Mouse (Mus musculus): ENCODE results near the gene Stk32c. TPM values are rescaled to one million over a fixed set of nuclear protein-coding genes. Genes with fewer than 3 reads are reported as not detected.

Gene Stk32c
- total RNA-seq, 1 experiment from 2014 or later: 2.7 TPM

DNA sequence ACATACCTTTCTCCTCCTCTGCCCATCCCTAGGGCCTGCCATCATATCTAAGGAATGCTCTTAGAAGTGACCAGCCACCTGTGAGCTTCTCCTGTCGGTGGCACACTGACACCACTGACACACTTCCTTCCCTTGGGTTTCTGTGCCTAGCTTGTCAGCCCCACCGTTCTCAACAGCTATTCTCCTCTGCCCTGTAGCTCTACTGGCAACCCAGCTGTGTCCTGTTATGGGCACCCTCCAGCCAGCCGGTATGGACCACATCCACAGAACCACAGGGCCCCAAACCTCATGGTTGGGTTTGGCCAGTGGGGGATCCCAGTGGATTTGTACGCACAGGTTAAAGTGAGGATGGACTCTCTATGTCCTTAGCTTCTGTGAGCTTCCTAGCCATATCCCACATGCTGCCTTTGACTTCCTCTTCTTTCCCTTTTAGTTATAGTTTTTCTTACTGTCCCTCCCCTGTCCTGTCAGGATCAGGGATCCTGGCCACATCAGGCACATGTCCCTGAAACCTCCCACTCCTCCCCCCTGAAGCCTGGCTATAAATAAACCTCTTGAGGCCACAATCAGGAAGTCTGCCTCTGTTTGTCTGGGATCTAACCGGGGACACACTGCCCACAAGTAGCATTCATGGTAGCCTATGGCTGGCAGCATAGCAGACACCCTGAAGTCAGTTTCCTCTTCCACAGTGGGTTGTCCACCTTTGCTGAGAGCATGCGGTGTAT is 15.5 kb upstream of the Stk32c start:
- DNase-seq: no peak

DNA sequence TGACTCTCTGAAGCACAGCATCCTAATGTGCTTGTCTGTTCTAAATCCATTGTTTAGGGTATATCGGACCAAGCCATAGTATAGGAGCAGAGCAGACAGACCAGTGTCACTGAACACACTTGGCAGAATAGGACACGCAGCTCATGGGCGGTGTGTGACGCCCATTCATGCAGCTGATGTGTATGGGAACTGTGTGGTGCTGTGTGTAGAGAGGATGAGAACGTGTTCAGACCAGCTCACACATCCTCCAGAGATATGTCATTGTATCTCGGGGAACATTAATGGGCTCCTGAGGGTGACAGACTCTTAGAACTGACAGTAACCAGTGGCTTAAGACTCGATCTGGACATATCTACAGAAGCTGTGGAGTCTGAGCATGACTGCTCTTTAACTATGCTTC is 13.3 kb upstream of the Stk32c start:
- DNase-seq: peak; percentile 0

DNA sequence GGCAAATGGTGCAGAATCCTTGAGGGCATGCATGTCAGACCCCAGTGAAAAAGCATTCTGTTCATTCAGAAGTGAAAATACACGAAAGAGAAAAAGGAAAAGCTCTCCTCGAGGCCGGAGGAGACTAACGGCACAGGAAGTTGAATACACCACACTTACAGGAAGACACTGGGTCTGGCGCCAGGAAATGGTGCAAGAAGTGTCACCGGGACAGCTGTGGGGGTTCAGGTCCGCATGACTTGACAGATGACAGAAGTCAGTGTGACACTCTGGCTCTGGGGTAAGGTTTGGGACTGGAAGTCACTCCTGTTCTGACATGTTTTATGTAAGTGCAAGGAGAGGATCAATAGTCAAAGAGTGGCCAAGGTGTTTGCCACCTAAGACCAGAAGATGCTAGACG is 11.6 kb upstream of the Stk32c start:
- peak; percentile 59 for DNase-seq

DNA sequence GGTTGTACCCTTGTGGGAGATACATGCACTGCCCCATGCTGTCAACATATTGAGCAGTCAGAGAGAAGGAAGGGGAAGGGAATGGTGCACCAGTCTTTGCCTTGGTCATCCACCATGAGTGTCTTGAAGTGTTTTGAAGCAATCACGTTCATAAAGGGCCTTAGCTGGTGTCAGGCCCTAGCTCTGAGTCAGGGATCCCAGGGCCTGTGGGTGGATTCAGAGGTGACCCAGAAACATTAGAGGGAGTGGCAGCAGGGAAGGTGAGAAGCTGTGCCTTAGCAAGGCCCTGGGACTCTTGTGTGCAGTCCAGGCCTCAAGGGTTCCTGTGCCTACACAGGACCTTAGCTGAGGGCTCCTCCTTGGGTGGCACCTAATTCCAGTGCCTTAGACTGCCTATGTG is 11.0 kb upstream of the Stk32c start:
- peak; percentile 3 for DNase-seq

DNA sequence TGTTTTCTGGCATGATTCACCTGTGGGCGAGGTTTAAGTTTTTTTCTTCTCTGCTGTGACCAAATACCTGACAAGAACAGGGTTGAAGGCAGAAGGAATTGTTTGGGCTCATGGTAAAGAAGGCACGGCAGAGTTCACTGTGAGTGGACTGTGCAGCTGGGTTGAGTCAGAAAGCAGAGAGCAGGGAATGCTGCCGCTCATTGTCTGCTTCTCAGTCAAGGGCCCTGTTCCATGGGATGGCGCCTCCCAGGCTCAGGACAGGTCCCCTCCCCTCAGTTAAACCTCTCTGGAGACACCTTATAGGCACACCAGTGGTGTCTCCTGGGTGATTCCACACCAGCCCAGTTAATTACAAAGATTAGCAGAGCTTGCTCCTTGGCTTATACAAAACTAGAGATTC is 9.2 kb upstream of the Stk32c start:
- no peak for DNase-seq

DNA sequence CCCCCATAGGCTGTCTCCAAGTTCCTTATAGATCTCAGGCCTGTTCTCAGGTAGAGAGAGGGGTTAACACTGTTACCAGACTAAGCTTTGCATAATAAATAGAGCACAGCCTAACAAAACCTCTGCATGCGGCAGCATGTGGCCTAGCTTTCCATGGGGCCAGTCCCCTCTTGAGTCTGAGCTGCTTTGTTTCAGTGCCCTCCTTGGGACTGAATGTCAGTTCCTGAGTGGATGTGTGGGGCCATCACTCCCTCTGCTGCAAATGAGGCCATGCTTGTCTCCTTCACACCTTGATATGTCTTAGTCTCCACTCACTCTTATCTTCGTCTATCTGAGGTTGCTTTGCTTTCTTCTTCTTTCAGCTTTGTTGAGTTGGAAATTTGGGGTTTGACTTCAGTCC is 8.7 kb upstream of the Stk32c start:
- DNase-seq: no peak

DNA sequence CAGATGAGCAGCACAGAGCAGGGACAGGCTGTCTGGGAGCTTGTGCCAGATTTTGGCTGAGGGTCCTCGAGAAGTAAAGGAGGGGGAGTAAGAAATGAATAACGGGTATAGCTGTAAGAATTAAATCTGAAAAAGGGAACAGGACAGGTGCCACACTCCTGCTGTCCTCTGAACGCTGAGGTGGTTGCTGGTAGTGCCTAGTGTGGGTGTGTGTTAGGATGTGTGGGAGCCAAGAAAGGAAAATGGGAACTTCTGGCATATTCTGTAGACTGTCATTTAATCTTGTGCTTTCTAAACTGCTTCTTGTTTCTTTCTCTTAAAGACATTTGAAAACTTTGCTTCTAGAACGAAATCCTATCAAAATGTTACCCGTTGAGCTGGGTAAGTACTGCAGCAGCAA is 8.0 kb upstream of the Stk32c start:
- no peak for DNase-seq

DNA sequence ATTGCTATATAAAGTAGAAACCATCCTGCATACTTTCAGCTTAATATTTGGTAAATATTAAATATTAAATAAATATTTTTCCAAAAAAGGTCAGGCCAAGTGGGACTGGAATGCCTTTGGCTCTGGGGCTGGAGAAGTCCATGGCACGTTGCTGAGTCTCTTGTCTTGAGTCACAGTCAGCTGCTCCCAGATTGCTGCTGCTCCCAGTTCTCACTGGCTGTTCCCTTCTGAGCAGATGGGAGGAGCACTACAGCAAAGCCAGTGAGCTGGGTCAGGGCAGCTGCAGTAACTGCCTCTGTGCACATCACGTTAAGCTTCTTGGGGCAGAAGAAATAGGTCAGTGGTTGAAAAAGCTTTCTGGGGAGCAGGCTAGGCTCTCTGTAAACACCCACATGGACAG is 7.2 kb upstream of the Stk32c start:
- DNase-seq: peak; percentile 60

DNA sequence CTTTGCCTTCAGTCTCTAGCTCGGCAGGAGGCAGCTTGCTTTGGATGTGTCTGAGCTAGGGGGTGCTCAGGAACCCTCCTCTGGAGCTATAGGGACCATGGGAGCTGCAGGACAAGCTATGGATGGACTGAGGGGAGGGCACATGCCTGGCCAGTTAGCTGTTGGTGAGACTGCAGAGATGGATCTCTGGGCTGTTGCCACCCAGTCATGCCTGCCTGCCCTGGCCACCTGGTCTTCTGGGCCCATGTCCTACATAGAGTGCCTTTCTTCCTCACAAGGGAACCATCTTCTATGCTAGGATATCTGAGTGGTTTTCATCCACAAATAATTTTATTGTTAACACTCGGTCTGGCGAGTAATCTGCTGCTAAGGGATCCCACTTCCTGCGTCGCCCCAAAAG is 6.4 kb upstream of the Stk32c start:
- DNase-seq: peak; percentile 3

DNA sequence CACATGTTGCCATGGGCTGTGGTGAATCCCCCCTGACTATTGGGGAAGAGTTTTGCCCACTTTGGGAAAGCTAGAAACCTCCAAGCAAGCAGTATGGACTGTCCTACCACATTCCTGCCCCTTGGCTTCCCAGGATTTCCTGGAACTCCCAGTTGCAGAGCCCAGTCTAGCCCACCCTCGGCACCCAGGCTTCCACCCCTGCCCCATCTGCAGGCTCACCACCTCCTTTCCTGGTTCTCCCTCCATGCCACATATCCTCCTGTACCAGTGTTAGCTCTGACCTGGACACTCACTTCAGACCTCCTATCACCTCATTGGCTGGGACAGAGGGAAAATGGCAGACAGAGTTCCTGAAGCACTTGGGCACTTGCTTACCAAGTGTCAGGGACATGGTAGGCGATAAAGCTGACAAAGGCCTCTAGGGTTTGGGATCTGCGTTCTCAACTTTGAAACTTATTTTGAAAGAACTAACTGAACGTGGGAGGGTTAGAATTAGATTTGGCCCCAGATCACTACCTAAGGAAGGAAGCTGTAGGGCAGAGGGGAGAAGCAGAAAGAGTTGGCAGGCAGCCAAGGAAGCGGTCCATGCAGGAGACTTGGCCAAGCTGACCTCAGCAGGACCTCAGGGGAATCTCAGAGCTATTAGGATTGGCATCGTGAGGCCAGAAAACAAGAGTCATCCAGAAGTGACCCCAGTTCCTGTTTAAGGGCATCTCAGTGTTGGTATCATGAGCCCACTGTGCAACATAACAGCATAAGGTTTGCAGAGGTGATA is 5.7 kb upstream of the Stk32c start:
- peak; percentile 82 for DNase-seq

DNA sequence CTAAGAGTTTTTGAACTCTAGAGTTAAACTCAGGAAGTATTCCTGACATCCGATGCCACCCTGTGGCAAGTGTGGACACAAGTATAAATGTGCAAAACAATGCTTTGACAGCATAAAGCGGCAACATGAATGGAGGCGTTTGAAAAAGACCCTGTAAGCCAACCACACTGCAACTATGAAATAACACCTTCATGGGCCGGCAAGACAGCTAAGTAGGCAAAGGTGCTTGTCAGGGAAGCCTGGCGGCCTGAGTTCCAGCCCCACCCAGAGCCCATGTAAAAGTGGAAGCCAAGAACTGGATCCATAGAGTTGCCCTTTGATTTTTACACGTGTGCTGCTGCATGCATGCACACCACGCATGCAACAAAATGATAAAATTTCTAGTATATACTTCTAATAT is 3.9 kb upstream of the Stk32c start:
- DNase-seq: no peak

DNA sequence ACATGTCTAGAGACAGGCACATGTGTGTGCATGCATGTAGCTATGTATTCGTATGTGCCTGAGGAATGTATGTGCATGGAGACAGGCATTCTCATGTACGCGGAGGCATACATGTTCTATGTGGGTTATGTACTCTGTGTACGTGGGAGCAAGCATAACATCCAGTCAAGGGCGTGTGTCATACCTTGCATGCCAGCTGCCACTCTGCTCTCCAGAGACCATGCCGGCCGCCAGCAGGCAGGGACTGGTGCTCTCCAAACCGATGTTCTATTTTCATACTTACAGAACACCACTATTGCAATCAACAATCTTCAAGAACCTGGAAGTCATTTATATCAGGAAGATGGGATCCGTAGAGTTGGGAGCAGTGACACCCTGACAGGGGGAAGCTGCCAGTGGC is 3.4 kb upstream of the Stk32c start:
- peak; percentile 46 for DNase-seq

DNA sequence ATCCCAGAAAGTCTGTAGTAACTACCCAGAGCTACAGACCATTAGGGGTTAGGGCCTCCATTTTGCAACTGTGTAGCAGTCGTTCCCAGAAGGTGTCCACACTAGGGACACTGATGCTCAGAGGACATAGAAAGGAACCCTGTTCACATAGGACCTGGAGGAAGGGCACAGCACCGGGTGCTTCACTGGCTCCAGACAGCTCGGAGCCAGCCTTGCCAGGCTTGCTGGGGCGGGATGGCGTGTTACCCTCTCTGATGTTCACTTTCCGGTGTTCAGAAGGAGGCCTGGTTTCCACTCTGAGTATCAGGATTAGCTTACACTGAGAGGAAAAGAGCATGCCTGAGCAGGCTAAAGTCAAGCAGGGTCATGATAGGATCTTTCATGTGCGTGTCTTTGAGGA is 2.8 kb upstream of the Stk32c start:
- DNase-seq: no peak

DNA sequence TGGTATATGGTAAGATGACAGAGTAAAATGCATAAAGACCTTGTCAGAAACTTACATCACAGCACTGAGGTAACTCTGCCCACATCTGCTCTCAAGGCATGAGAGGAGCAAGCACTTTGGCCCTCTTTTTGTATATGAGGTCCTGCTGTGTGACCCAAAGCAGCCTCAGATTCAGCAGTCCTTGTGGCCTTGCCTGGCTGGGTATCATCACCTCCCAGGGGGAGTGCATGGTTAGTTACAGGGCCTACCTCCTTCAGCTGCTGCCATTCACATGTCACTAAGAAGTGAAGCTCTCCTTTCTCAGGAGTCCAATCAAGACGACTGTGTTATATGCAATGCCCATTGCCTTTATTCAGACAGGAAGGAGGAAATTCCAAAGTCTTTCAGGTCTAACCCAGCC is 2.4 kb upstream of the Stk32c start:
- DNase-seq: no peak

DNA sequence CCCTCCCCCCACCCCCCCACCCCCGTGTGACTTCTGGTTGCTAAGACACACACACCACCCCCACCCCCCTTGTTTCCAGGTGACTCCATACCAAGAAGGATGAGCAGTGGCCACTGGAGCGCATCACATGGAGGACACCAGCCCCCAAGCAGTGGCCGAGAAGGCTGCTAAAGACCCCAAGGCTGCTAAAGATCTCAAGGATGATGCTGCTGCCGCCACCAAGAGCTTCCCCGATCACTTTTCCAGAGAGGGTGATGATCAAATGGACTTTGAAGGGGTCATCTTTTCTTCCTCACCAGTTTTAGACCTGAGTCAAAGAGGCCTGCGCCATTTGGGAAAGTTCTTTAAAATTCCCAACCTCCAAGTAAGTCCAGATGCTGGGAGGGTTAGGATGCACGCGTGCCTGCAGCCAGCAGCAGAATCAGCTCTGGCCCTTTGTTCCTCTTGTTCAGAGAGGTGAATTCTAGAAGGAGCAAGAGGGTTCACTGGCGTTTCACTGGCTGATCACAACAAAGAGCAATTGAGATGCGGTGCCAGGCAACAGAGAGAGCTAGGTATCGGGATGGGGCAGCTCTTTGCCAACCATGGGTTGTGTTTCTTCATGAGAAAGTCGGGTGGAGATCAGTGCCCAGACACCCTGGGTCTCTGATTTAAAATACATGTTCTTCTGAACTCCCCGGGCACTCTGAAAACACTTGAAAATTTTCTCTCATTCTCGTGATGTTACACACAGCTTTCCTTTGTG is 1.7 kb upstream of the Stk32c start:
- DNase-seq: no peak

DNA sequence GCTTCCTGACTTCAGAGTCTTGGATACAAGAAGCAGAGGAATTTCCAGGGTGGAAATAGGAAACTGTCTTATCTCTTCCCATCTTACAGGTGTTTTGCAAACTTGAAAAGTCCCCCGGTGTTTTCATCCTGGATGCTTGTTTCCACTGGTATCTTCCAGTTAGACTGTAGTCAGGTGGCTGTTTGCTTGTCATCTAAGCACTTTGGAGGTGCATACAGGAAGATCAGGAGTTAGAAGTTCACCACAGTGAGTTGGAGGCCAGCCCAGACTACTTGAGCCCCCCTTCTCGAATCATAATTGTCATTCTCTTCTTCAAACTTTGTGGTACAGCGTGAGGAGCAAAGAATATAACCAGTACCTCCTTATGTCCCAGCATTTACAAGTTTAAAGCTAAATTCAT is 1.1 kb upstream of the Stk32c start:
- no peak for DNase-seq

DNA sequence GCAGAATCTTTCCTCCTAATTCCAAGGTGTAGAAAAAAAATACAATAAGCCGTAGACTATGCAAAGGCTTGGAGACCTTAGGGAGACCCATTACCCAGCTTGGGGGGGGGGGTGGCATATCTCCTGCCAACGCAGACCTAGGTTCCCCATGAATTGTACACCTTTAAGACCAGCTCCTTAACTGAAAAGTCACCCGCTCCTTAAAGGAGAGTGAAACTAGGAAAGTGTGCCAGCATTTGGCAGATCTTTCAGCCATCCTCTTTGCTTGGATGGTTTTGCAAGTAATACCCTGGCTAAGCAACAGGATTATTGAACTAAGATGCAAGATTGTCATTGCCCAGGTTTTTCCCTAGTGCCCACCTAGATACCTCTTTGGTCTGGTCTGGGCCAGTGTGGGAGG is 644 bp upstream of the Stk32c start:
- no peak for DNase-seq

DNA sequence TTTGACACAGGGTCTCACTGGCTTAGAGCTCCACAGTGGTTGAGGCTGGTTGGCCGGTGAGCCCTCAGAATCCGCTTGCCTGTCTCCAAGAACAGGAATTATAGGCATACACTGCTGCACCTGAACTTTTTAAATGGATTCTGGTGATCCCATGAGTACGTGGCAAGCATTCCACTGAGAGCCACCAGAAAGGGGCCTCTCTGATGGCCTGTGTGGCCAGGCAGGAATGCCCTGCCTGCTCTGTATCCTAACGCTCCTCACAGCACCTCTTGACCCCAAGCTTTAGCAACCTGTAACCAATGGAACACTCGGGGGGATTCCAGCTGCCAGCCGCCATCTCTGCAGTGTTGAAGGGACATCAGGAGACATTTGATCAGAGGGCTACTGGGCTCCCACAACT is 1.3 kb downstream of the Stk32c start:
- no peak for DNase-seq

DNA sequence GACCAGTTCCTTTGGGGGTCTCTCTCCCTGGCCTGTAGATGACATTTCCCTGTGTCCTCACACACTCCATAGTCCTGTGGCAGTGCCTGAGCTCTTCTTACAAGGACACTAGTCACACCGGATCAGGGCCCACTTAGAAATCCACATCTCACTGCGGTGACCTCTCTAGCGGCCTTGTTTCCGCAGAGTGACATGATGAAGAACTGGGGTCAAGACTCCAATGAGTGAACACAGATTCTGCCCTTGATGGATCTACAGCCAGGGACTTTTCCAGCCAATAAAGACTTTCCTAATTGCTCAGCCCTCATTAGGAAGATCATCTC is 4.4 kb downstream of the Stk32c start:
- peak; percentile 51 for DNase-seq

DNA sequence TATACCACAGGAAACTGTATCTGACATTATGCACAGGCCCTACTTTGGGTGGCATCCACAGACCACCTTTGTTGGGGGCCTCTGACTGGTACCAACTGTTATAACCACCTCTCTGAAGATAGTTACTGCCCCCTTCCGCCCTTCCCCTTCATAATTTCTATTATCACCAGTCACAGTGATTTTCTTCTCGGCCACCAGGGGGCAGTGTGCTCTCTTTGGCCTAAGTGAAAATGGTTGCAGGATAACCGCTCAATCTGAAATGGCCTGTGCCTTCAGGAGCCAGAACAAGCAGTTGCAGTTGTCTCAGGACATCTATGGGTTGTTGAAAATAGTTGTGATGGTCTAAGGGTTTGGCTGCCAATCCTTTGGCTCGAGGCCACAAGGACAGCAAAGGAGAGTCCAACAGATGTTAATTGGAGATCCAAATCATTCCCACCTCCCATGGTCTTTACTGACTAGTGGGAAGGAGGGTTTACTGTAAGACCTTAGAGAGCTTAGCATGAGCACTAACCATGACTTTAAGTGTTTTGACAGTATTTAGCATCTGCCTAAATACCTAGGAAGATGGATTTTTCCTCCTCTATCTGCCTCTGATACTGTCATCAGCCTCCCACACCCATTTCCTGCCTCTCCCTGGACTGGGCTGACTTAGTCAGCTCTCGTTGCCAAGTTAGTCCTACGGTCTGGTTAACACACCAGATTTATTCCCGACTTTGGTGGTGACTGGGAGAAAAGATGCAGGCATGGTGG is 4.9 kb downstream of the Stk32c start:
- DNase-seq: peak; percentile 68

DNA sequence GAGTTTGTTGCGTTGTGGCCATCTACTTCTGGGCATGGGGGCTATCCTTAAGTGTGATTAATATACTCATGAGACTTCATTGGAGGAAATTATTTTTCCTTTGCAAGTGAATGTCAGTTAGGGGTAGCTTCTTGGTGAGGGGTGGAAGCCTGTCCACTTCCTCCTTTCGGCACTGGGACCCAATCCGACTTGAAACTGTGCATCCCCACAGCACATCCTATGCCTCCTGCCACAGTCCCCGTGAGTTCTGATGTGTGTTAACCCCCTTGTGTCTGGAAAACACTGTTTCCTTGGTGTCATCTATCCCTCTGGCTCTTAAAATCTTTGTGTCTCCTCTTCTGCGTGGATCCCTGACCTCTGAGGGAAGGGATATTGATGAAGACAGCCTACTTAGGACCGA is 11.9 kb downstream of the Stk32c start:
- no peak for DNase-seq

DNA sequence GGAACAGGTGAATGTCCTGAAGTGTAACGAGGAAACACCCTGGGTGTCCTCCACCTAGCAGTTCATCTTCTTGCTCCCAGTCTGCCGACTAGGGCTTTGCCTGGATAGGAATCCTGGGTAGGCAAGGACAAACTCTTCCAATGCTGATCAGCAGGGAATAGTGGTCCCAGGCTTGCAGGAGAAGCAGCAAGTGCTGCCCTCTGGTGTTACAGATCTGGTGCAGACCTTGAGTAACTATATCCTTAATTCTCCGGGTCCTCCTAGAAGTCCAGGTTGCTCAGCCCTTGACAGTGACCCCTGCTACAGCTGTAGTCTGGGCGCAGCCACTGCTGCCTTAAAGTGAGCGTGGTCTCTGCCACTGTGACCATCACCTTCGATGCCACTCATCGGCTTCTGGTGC is 13.0 kb downstream of the Stk32c start:
- peak; percentile 75 for DNase-seq

DNA sequence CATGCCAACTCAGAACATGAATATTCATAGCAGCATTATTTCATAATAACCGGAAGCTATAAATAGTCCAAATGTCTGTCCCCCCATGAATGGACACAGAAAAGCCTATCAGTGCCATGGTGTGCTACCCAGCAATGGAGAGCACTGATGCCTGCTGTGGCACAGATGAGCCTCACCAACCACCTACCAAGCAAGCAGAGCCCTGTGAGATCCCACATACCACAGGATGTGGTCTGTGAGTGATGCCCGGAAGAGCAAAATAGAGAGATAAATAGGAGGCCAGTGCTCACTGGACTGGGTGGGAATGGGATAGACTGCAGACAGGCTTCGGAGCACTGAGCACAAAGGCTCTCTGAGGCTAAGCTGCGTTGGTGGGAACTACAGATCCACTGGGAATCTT is 16.1 kb downstream of the Stk32c start:
- no peak for DNase-seq

Measured in adrenal gland, postnatal 14 days (tissue).